Mouse (Mus musculus): ENCODE measurements around the gene Thumpd3.

DNA sequence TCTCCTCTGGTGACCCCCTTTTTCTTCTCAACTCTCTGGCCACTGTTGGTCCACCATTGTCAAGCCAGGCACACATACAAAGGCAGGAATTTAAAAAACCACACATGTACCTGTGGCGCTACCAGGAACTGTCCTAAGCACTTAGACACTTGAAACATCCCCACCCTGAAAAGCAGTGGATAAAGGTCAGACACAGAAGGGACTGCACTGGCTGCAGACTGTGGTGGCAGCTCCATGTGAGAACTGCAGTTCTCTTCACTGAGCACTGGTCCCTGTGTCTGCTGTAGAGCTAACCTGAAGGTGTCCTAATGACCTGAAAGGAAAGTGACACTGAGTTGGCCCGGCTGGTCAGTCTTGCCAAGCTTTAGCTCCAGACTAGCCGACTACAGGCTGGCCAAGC is 15.5 kb upstream of the Thumpd3 start:
- TF ChIP-seq CTCF (IDR thresholded peaks at IDR 0.05; ENCODE audit: low read depth) = no peak
- TF ChIP-seq EP300 (IDR thresholded peaks at IDR 0.05; ENCODE audit: low read depth) = no peak
